Mouse (Mus musculus) adrenal gland, adult 18-20 months (tissue): ENCODE data around the gene Gm11084. TPM values are rescaled to one million over a fixed set of nuclear protein-coding genes. Genes with fewer than 3 reads are reported as not detected.

ENCODE experiments used
- DNase-seq, 2 experiments: peaks; one replicate each; pipeline ENCODE4 v3.0.0; 2021 to 2022; ENCODE audit warnings: low spot score in 2 of 2
- long read RNA-seq, 2 experiments: library from polyadenylated mRNA; stranded (forward); transcript quantifications; one replicate each; pipeline ENCODE4 v2.0.0; 2021
- total RNA-seq, 2 experiments: library from RNA; stranded (reverse); gene quantifications; 1 replicate in 1 of 2; 2 replicates in 1 of 2; pipeline ENCODE4 v1.2.3; 2021

Gm11084 gene
- not detected for total RNA-seq
- long read RNA-seq, experiment 1, result 0 reads
- long read RNA-seq, experiment 2, result 0 reads

DNA sequence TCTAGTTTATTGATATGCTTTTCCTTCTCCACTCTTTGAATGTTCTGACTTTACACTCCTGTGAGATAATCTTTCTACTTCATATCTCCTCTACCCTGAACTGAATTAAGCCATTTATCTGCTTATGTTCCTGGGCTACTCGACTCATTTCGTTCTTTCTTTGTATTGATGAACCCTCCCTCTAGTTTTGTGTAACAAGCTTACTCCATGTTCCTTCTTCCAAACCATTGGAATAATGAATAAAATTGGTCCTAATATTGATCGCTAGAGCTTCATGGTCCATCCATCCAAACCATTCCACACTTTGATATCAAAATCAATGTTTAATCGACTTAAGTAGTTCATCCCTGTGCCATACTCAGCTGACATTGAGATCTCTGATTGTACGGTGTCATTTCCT is at the start of gene Gm11084:
Gene Gm11084, minus strand, starts transcription at position 101 of the 400 bp plus-strand sequence.
- DNase-seq, result no peak

DNA sequence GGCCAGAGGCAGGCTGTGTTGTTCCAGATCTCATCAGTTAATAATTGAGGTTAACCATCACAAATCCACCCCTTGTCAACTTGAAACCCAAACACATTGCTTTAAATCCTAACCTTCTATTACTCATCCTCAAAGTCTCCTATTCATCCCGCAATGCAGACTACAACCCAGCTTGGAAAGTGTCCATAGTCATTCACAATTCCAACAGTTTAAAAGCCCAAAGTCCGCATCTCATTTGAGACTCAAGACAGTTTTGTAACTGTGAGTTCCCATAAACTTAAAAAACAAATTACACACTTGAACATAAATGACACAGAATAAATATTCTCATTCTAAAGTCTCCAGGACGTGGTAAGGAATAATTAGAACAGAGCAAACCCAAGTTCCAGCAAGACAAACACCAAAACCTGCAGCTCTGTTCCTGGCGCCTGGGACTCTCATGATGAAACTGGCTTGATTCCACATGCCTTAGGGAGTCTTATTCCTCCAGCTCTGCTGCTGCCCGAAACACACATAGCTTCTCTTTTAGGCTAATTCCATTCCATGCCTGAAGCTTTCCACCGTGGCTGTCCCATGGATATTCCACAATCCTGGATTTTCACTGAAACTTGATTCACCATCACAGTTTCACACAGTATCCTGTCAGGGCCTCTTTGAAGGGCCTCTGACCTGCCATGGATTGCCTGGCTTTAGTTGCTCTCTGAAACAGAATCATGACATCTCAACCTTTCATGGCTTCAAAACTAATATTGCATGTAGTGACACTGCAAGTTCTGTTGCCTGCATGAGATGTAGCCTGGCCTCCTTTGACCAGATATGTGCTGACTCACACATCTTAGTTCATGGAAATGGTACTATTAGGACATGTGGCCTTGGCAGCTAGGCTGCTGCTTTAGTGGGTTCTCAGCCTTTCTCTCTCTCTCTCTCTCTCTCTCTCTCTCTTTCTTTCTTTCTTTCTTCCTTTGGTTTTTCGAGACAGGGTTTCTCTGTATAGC is 44.8 kb upstream of the Gm11084 start:
- no peak for DNase-seq

DNA sequence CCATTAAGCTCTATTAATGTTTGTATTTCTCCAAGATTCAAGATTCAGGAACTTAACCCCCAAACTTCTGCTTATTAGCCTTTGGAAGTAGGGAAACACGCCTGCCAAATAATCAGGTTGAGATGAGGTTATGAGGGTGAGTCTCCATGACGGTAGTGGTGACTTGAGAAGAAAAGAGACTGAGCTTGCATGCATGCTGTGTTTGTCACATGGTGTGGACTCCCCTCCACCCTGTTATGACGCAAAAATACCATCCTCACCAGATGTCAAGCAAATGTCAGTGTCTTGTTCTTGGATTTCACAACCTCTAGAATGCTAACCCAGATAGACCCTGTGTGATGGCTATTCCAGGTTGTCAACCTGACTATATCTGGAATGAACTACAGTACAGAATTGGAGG is 43.3 kb upstream of the Gm11084 start:
- no peak for DNase-seq

GRCm38 (mm10) chr2:73028019-73028418 is 41.5 kb upstream of the Gm11084 start:
- no peak for DNase-seq

- no peak for DNase-seq
Observed at GRCm38 (mm10) chr2:73027126-73027525, 40.6 kb upstream of the Gm11084 start.

- no peak for DNase-seq
Observed at GRCm38 (mm10) chr2:73023803-73024202, 37.3 kb upstream of the Gm11084 start.

DNA sequence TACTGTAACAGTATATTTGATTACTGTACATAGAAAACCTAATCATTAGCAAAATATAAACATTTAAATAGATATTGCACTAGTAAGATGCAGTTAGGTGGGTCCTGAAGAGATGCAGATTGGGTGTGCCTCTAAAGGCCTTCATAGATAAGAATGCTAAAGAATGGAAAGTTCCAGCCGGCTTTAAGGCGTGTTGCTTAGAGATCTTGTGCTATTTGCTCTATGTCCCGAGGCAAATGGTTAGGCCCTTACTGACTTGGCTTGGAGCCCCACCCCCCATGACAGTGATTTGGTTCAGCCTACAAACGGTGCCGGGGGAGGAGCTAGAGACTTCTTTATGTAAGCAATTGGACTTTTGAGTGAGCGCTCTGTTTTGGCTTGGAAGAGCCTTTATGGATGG is 34.5 kb upstream of the Gm11084 start:
- DNase-seq, result no peak

DNA sequence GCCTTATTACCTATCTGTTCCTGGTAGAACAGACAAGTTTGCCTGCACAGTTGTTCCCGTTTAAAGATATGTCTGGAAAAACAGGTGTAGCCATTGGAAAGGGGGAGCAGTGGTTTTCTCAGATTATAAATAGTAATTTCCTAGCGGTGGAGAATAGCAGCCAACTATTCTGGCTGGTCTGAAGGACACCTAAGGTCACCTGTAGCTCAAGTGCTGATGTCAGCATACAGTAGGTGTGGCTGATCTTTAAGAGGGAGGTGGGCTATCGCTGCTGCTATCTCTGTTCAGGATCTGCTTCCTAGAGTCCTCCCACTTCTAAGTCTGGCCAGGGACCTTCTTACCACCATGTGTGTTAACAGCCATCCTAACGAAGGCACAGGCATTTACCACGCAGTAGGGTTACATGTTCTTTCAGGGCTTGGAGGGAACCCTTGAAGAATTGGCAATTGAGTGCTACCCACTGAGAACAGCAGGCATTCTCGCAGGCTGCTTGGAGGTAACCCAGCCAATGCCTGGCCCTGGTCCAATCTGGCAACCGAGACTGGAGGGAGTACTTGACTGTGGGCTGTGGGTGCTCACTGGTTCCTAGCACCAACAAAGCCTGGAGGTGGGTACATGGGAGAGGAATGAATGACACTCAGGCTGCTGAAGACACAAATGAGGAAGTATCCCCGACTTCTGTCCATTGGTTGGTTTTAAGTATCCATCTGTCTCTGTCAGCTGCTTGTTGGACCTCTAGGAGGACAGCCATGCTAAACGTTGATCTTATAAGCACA is 33.0 kb upstream of the Gm11084 start:
- DNase-seq, result no peak

- peak in 1 of 2 experiments; percentile 45 for DNase-seq
Observed at GRCm38 (mm10) chr2:73014063-73014462, 27.5 kb upstream of the Gm11084 start.

- DNase-seq, result no peak
Observed at GRCm38 (mm10) chr2:73012636-73013035, 26.1 kb upstream of the Gm11084 start.

DNA sequence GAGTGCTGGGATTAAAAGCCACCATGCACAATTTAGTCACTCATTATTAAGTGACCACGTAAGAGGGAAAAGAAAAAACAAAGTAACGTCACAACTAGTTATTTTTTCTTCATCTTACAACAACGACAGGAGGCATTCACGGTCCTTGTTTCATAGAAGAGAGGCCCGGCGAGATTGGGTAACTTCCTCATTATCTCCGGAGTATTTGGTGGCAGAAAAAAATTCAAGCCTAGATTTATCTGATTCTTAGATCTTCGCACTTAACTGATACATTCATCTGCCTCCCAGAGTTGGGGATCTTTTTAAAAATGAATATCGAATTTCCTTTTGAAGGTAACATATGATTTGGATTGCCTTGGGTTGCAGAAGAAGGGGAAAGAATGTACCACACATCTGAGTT is 21.0 kb upstream of the Gm11084 start:
- DNase-seq, result no peak

DNA sequence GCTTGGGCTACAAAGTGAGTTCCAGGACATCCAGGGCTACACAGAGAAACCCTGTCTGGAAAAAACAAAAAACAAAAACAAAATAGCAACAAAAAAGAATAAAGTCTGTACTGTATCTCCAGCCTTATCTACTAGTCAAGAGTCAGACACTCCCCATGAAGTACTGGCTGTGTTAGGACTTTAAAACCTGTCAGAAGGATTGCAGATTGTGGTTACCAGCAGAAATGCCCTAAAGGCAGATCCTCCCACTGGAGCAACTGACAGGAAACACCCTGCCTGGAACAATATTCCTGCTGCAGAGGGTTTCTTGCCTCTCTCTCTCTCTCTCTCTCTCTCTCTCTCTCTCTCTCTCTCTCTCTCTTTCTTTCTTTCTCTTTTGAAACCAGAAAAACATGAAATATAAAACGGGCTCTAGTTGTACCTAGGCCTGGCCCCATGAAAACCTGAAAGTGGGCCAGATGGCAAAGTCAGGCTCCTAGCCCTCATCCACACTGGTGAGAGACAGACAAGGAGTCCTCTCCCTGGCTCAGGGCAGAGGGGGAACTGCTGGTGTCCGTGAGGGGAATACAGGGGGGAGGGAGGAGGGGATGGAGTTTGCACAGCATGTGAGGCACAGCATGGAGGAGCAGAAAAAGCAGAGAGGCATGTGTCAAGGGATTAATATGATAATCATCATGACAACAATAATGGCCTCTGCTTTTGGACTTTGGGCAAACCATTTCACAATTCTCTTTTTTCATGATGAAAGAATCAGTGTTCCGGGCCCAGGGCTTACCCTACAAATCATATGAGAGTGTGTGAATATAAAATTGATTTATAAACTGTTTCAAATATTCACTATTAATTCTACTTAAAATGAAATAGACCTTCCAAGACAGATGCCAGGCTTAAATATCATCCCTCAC is 19.3 kb upstream of the Gm11084 start:
- DNase-seq, result no peak

- DNase-seq, result peak; percentile 57 to 67
Observed at GRCm38 (mm10) chr2:73003751-73004717, 17.5 kb upstream of the Gm11084 start.

- no peak for DNase-seq
Observed at GRCm38 (mm10) chr2:73003049-73003448, 16.5 kb upstream of the Gm11084 start.

DNA sequence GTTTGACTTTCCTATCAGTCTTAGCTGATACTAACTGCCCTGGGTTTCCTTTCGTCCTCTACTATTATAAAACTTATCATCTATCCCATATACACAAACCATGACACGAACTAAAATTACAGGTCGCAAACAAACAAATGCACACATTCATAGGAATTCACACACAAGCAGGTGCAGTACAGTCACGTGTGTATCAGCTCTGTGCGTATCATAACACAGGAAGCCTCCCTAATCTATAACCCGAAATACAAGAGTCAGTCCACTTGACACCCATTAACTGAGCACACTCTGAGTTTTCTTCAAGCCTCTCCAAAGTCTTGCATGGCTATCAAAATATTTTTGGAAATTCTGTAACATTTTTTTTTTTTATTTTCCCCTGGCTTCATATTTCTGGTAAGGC is 15.9 kb upstream of the Gm11084 start:
- DNase-seq, result no peak

GRCm38 (mm10) chr2:73001994-73002393 is 15.5 kb upstream of the Gm11084 start:
- no peak for DNase-seq

DNA sequence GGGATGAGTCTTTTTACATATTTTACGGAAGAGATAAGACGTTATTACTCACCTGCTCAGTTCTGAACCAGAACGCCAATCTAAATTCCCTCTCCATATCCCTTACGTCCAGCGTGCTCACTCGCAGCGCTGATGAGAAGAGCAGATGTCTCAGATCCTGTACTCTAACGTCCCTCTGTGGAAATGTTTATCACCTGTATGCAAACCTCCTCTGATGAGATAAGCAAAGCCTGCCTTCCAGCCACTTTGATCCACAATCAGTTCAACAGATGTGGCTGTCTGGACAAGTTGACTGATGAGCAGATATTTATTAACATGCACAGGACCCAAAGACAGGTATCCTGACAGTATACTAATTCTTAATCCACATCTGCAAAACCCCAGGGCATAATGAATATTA is 13.7 kb upstream of the Gm11084 start:
- DNase-seq, result no peak

GRCm38 (mm10) chr2:72997586-72997985 is 11.1 kb upstream of the Gm11084 start:
- DNase-seq, result no peak

DNA sequence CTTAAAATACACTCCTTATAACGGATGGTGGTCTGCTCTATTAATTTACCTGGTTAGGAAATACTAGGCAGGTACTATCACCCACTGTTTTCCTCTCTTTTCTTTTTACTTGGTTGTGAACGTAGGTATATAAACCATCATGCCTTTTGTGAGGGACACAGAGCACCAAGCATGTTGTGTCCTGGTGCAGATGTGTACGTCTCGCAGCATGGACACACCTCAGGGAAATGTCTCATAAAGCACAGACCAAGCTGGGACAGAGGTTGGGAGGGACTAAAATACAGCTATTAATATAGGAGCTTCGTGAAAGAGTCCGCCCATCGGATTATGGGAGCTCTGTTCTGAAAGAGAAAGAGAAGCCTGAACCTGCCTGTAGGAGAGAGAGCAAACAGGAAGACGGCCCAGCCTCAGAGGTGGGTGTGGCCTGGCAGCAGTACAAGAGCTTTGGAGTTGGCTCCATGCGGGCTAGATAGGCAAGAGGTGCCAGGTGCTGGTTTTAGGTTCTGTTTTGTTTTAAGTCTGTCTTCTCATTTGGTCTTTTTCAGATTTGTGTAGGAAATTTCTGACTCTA is 10.4 kb upstream of the Gm11084 start:
- no peak for DNase-seq
